Mouse (Mus musculus): ENCODE data around the gene Slc2a12.

- TF ChIP-seq CTCF (IDR thresholded peaks at IDR 0.05; ENCODE audit: low read depth): no peak
- no peak for TF ChIP-seq EP300 (IDR thresholded peaks at IDR 0.05; ENCODE audit: low read depth)
These were observed 81.5 kb downstream of the Slc2a12 start for GRCm38 (mm10) chr10:22726295-22726694.

All from liver, embryonic 14.5 days (tissue).